Mouse (Mus musculus): ENCODE data around the gene Asb18. TPM values are rescaled to one million over a fixed set of nuclear protein-coding genes. Genes with fewer than 3 reads are reported as not detected.

The Asb18 gene
- total and polyA plus RNA-seq, 3 experiments = 20.7 to 35.3 (median 22.9) TPM

DNA sequence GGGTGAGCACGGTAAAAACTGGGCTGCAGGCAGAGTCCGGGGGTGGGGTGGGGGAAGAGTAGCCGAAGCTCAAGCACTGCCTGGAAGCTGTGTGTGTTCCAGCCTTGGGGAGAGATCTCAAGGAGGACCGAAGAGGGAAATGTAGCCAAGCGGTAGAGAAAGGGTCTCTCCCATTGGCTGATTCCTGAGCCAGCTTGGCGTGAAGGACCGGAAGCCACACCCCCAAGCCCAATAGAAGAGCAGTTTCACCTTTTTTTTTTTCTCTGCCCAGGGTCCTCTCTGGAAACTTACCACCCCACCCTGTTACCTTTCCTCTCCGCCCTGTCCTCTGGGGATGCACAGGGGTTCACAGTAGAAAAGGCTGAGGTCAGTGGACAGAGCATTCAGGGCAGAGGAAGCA, 39.9 kb downstream of the Asb18 start:
- WGBS = 74% methylated on average over 8 of the region's 8 CpGs
- Histone ChIP-seq H3K27ac (no peak overlapping the region), H3K9ac (ENCODE audit: low read depth, low read length) (no peak overlapping the region), H3K4me3 (no peak overlapping the region), H3K36me3 (ENCODE audit: control insufficient read depth, insufficient read depth, low read length) (no peaks in the 10 kb centered on the region), H3K27me3 (ENCODE audit: control insufficient read depth, insufficient read depth, low read length) (no peaks in the 10 kb centered on the region), H3K4me1 (ENCODE audit: control insufficient read depth, insufficient read depth, low read length) (no peaks in the 10 kb centered on the region), H3K79me2 (replicated peaks; ENCODE audit: control insufficient read depth, insufficient read depth, low read length) (no peaks in the 10 kb centered on the region)
- DNase-seq = no peak
- intact Hi-C loops (cut with DNase I) = no loop called here
- TF ChIP-seq POLR2A (IDR thresholded peaks at IDR 0.05; ENCODE audit: insufficient read depth, low read depth, low read length) (no peak), CTCF (IDR thresholded peaks at IDR 0.05) (no peak), EP300 (IDR thresholded peaks at IDR 0.05; ENCODE audit: insufficient read depth, low read depth, low read length) (no peak)

DNA sequence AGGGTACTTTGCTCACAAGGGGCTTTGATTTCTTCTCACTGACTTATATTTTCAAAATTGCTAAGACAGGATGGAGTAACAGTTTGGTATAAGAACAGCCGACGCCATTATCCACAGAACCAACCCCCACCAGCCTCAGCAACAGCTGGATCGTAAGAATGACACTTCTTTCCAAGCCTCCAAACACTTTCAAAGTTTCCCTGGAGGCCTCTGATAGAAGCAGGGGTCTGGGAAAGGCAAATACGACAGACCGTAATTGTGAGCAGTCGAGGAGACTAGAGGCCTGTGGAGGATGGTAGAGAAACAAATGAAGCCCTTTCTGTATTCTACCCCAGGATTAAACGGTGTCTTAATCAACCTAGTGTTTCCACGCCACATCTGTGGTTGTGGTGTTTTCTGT, 42.6 kb downstream of the Asb18 start:
- Histone ChIP-seq H3K79me2 (replicated peaks; ENCODE audit: control insufficient read depth, insufficient read depth, low read length) (no peaks in the 10 kb centered on the region), H3K4me1 (ENCODE audit: control insufficient read depth, insufficient read depth, low read length) (no peaks in the 10 kb centered on the region), H3K9ac (ENCODE audit: low read depth, low read length) (no peak overlapping the region), H3K27me3 (ENCODE audit: control insufficient read depth, insufficient read depth, low read length) (peaks cover 3% of the 10 kb centered on the region; the same call in 1 of the 2 replicates), H3K4me3 (no peak overlapping the region), H3K27ac (no peak overlapping the region), H3K36me3 (ENCODE audit: control insufficient read depth, insufficient read depth, low read length) (no peaks in the 10 kb centered on the region)
- TF ChIP-seq EP300 (IDR thresholded peaks at IDR 0.05; ENCODE audit: insufficient read depth, low read depth, low read length) (no peak), POLR2A (IDR thresholded peaks at IDR 0.05; ENCODE audit: insufficient read depth, low read depth, low read length) (no peak)
- 60% methylated on average over 8 of the region's 8 CpGs for WGBS
- DNase-seq = no peak
- intact Hi-C loops (cut with DNase I) = no loop called here

DNA sequence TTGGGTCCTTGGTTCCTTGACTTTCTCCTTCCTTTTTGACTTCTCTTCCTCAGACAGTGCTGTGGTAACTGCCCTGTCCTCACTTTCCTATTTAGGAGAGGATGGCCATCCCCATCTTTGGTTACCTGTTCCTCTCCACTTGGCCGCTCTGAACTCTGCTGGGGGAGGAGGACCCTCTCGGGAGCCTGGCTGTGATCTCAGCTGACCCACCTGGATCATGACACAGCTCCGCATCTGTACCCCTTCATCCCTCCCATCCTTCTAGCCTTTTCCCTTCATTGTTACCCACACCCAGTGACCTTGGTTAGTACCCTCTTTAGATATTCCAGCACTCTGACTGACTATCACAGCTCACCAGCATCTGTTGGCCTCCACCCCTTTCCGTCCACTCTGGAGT, 44.8 kb downstream of the Asb18 start:
- peaks cover 3% of the 10 kb centered on the region; the same call in 1 of the 2 replicates for H3K27me3 ChIP-seq (ENCODE audit: control insufficient read depth, insufficient read depth, low read length)
- intact Hi-C loops (cut with DNase I) = no loop called here
- H3K4me1 ChIP-seq (ENCODE audit: control insufficient read depth, insufficient read depth, low read length) = no peaks in the 10 kb centered on the region
- 81% methylated on average over 4 of the region's 4 CpGs for WGBS
- no peaks in the 10 kb centered on the region for H3K79me2 ChIP-seq (replicated peaks; ENCODE audit: control insufficient read depth, insufficient read depth, low read length)
- no peak overlapping the region for H3K9ac ChIP-seq (ENCODE audit: low read depth, low read length)
- no peak for DNase-seq
- H3K36me3 ChIP-seq (ENCODE audit: control insufficient read depth, insufficient read depth, low read length) = no peaks in the 10 kb centered on the region
- H3K27ac ChIP-seq = no peak overlapping the region
- TF ChIP-seq CTCF (IDR thresholded peaks at IDR 0.05) = no peak
- TF ChIP-seq POLR2A (IDR thresholded peaks at IDR 0.05; ENCODE audit: insufficient read depth, low read depth, low read length) = no peak
- no peak for TF ChIP-seq EP300 (IDR thresholded peaks at IDR 0.05; ENCODE audit: insufficient read depth, low read depth, low read length)
- no peak overlapping the region for H3K4me3 ChIP-seq

DNA sequence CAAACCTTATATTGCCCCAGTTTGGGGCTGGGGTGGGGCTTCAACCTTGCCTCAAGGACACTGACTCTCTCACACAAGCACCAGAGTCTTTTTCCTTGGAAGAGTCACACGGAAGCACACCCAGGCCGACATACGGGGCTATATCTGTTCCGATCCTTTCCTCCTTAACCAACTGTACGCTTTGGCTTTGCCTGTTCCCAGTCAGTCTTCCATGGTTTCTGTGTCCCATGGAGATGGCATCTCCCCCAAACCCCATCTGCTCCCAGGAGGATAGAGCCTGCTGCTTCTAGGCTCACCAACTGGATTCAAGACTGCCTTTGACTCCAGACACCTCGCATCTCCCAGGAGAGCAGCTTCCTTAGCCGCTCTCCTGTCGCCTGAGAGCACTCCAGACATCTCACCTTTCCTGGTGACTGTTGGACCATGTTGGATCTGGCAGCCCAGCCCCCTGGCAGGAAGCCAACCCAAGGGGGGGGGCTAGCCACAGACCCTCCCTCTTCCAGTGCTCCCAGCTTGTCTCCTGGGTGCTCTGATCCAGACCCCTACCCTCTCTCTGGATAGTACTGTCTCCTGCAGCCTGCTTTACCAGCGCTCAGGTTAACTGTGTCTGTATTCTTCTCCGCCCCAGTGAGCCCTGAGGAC, 45.3 kb downstream of the Asb18 start:
- Histone ChIP-seq H3K79me2 (replicated peaks; ENCODE audit: control insufficient read depth, insufficient read depth, low read length) (no peaks in the 10 kb centered on the region), H3K27me3 (ENCODE audit: control insufficient read depth, insufficient read depth, low read length) (peaks cover 3% of the 10 kb centered on the region; the same call in 1 of the 2 replicates), H3K36me3 (ENCODE audit: control insufficient read depth, insufficient read depth, low read length) (no peaks in the 10 kb centered on the region), H3K4me3 (no peak overlapping the region), H3K4me1 (ENCODE audit: control insufficient read depth, insufficient read depth, low read length) (no peaks in the 10 kb centered on the region), H3K9ac (ENCODE audit: low read depth, low read length) (no peak overlapping the region), H3K27ac (no peak overlapping the region)
- intact Hi-C loops (cut with DNase I) = no loop called here
- WGBS = 57% methylated on average over 10 of the region's 10 CpGs
- TF ChIP-seq EP300 (IDR thresholded peaks at IDR 0.05; ENCODE audit: insufficient read depth, low read depth, low read length) (no peak), POLR2A (IDR thresholded peaks at IDR 0.05; ENCODE audit: insufficient read depth, low read depth, low read length) (no peak), CTCF (IDR thresholded peaks at IDR 0.05) (no peak)
- no peak for DNase-seq

DNA sequence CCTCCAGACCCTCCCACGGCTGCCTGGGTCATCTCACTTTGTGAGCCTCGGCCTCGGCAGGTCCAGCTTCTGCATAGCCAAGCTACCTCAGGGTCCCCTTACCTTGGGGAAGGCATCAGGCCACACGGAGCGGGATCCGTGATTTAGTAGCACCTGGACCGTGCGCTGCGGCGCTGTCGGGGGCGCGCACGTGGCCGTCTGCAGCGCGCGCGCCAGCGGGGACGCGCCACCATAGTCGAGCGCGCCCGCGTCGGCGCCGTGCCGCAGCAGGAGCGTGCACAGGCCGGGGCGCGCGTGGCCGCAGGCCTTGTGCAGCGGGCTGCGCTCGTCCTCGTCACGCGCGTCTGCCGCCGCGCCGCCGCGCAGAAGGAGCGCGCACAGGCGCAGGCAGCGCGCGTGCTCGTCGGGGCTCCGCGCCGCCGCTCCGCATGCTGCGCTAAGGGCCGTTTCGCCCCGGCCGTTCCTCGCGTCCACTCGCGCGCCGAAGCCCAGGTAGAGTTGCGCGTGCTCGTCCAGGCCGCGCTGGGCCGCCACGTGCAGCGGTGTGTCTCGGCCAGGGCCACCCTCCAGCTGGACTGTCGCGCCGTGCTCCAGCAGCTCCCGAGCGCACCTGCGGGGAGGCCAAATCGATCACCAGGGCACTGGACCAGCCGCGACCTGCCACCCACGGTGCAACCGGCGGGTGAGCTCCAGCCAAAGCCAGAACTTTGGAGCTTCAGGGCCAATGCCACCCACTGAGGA, 46.2 kb downstream of the Asb18 start:
- H3K36me3 ChIP-seq (ENCODE audit: control insufficient read depth, insufficient read depth, low read length) = no peaks in the 10 kb centered on the region
- H3K4me3 ChIP-seq = peak overlapping the region; percentile 24; the same call in 1 of the 2 replicates
- no peaks in the 10 kb centered on the region for H3K4me1 ChIP-seq (ENCODE audit: control insufficient read depth, insufficient read depth, low read length)
- 1% methylated on average over 95 of the region's 95 CpGs for WGBS
- peaks cover 3% of the 10 kb centered on the region; the same call in 1 of the 2 replicates for H3K27me3 ChIP-seq (ENCODE audit: control insufficient read depth, insufficient read depth, low read length)
- H3K79me2 ChIP-seq (replicated peaks; ENCODE audit: control insufficient read depth, insufficient read depth, low read length) = no peaks in the 10 kb centered on the region
- H3K27ac ChIP-seq = no peak overlapping the region
- TF ChIP-seq CTCF (IDR thresholded peaks at IDR 0.05) (no peak), EP300 (IDR thresholded peaks at IDR 0.05; ENCODE audit: insufficient read depth, low read depth, low read length) (no peak), POLR2A (IDR thresholded peaks at IDR 0.05; ENCODE audit: insufficient read depth, low read depth, low read length) (no peak)
- DNase-seq = peak; percentile 30 to 37
- peak overlapping the region; percentile 45 for H3K9ac ChIP-seq (ENCODE audit: low read depth, low read length)
- intact Hi-C loops (cut with DNase I) = no loop called here

DNA sequence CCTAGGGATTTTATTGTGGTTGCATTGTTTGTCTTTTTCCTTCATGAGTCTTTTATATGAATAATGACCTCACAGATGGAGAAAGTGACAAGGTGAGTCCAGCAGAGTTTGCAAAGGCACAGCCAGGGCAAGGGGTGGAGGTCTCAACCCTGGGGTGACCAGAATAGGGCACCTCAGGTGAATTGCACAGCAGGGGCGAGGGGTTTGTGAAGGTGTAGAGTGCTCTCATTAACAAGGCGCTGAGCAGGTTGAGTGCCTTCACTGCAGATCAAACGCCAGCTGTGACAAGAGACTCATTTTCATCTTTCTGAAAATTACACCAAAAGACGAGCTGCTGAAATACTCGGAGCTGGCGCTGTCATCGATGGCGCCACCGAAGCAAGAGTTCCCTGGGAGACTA, 46.9 kb downstream of the Asb18 start:
- TF ChIP-seq POLR2A (IDR thresholded peaks at IDR 0.05; ENCODE audit: insufficient read depth, low read depth, low read length) (no peak), CTCF (IDR thresholded peaks at IDR 0.05) (no peak), EP300 (IDR thresholded peaks at IDR 0.05; ENCODE audit: insufficient read depth, low read depth, low read length) (no peak)
- no peaks in the 10 kb centered on the region for H3K4me1 ChIP-seq (ENCODE audit: control insufficient read depth, insufficient read depth, low read length)
- H3K4me3 ChIP-seq = no peak overlapping the region
- DNase-seq = no peak
- peaks cover 3% of the 10 kb centered on the region; the same call in 1 of the 2 replicates for H3K27me3 ChIP-seq (ENCODE audit: control insufficient read depth, insufficient read depth, low read length)
- H3K79me2 ChIP-seq (replicated peaks; ENCODE audit: control insufficient read depth, insufficient read depth, low read length) = no peaks in the 10 kb centered on the region
- intact Hi-C loops (cut with DNase I) = no loop called here
- WGBS = 36% methylated on average over 9 of the region's 9 CpGs
- no peak overlapping the region for H3K9ac ChIP-seq (ENCODE audit: low read depth, low read length)
- H3K27ac ChIP-seq = no peak overlapping the region
- H3K36me3 ChIP-seq (ENCODE audit: control insufficient read depth, insufficient read depth, low read length) = no peaks in the 10 kb centered on the region

All from heart, adult 2 months (tissue).